Mouse (Mus musculus) G1E (cell line): ENCODE data around the gene Ptgfrn. TPM values are rescaled to one million over a fixed set of nuclear protein-coding genes. Genes with fewer than 3 reads are reported as not detected.

ENCODE experiments used
- ATAC-seq: 2 replicates; pipeline ENCODE4 v1.8.0; 2016; ENCODE audit warnings: mild to moderate bottlenecking; ENCODE audit not compliant: insufficient number of reproducible peaks, poor library complexity, low FRiP score, severe bottlenecking; ENCODE audit errors: extremely low read depth
- DNase-seq: peaks from one replicate; pipeline ENCODE4 v3.0.0; 2012; ENCODE audit warnings: low spot score
- H3K27me3 ChIP-seq: 2 replicates; pipeline ENCODE4 v1.6.1; 2012; ENCODE audit warnings: mild to moderate bottlenecking, low read length, inconsistent platforms; ENCODE audit not compliant: insufficient read depth
- H3K36me3 ChIP-seq: replicated peaks from 2 replicates; pipeline ENCODE3; 2012; ENCODE audit warnings: mild to moderate bottlenecking, inconsistent platforms
- H3K4me1 ChIP-seq: 2 replicates; pipeline ENCODE4 v1.6.1; 2012; ENCODE audit warnings: low read depth, low read length, inconsistent platforms, mixed read lengths; ENCODE audit not compliant: insufficient read depth
- H3K4me3 ChIP-seq: 2 replicates; pipeline ENCODE4 v1.5.1; 2012; ENCODE audit warnings: low read depth, mild to moderate bottlenecking, inconsistent platforms, low read length, moderate library complexity, mixed read lengths
- H3K9me3 ChIP-seq: replicated peaks from 2 replicates; pipeline ENCODE4 v1.6.1; 2012; ENCODE audit warnings: inconsistent platforms
- CTCF ChIP-seq: IDR thresholded peaks from 2 replicates; pipeline ENCODE4 v1.5.1; 2012; ENCODE audit warnings: low read depth, low read length, inconsistent platforms, mixed read lengths
- GATA1 ChIP-seq: IDR thresholded peaks from 2 replicates; pipeline ENCODE4 v1.6.1; 2012; ENCODE audit warnings: borderline replicate concordance, low read length, inconsistent platforms, mixed read lengths
- GATA2 ChIP-seq: IDR thresholded peaks from 2 replicates; pipeline ENCODE4 v1.6.1; 2012; ENCODE audit warnings: low read depth, low read length, inconsistent platforms, borderline replicate concordance
- POLR2AphosphoS5 ChIP-seq: IDR thresholded peaks from 2 replicates; pipeline ENCODE4 v1.6.1; 2012; ENCODE audit warnings: low read depth, low read length, inconsistent platforms; ENCODE audit not compliant: insufficient replicate concordance
- TAL1 ChIP-seq: conservative IDR thresholded peaks from 2 replicates; pipeline ENCODE4 v1.6.1; 2012; ENCODE audit warnings: low read depth, low read length, inconsistent platforms, mixed read lengths
- polyA plus RNA-seq: library from polyadenylated mRNA; stranded (reverse); fragments of >175 nt; gene quantifications from 2 replicates; pipeline ENCODE4 v1.2.3, GENCODE M21; 2012
- total RNA-seq, 2 experiments: library from RNA; stranded (forward) in 1 of 2; stranded (reverse) in 1 of 2; fragments of 200-1000 nt in 1 of 2; fragments of >200 nt in 1 of 2; fragmentation: Nextera tagmentation in 1 of 2; gene quantifications; 2 replicates each; pipeline ENCODE4 v1.2.3; 2014 to 2017

The Ptgfrn gene
- total and polyA plus RNA-seq, 3 experiments: under 0.01 TPM; not detected in 2

- Histone ChIP-seq H3K4me1 (peaks cover 11% of the 10 kb centered on the region), H3K36me3 (no peaks in the 10 kb centered on the region), H3K27me3 (peaks cover 12% of the 10 kb centered on the region; the same call in 1 of the 2 replicates), H3K9me3 (no peaks in the 10 kb centered on the region), H3K4me3 (no peak overlapping the region)
- TF ChIP-seq GATA2: no peak
- no peak for TF ChIP-seq CTCF
- TF ChIP-seq GATA1: no peak
- TF ChIP-seq TAL1: no peak
- no peak for TF ChIP-seq POLR2AphosphoS5
- DNase-seq (no peak), ATAC-seq (no peak)
Observed at GRCm38 (mm10) chr3:101132981-101133380, 22.9 kb upstream of the Ptgfrn start.

GRCm38 (mm10) chr3:101131772-101132171 lies 21.7 kb upstream of the Ptgfrn start:
- no peak for DNase-seq
- TF ChIP-seq POLR2AphosphoS5 (no peak), TAL1 (no peak), CTCF (no peak), GATA2 (no peak), GATA1 (no peak)

DNA sequence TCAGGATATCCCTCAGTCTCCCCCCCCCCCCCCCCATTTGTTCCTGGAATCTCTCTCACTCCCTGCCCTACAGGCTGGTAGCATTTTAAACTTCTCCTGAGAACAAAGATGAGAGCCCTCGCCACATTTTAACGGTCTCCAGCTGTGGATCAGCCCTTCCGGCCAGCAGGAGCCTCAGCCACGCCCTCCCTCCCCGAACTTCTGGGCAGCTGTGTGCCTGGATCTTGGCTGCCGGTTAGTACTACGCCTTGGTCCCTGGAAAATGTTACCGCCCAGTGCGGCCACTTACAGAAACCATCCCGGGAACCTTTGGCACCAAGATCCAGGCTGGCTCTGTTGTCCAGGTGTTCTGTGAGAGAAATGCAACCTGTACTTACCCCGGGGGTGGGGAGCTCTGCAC lies 20.4 kb upstream of the Ptgfrn start:
- Histone ChIP-seq H3K4me1 (peaks cover 11% of the 10 kb centered on the region), H3K27me3 (peaks cover 5% of the 10 kb centered on the region; the same call in 1 of the 2 replicates), H3K4me3 (peak overlapping the region; percentile 44; the same call in 1 of the 2 replicates), H3K36me3 (no peaks in the 10 kb centered on the region), H3K9me3 (no peaks in the 10 kb centered on the region)
- DNase-seq: peak; percentile 5
- peak; percentile 45 for ATAC-seq
- TF ChIP-seq GATA2 (no peak), TAL1 (no peak), GATA1 (no peak), POLR2AphosphoS5 (no peak), CTCF (no peak)

More at GRCm38 (mm10) chr3:101131772-101132171, 21.7 kb upstream of the Ptgfrn start:
- Histone ChIP-seq H3K4me3 (no peak overlapping the region), H3K36me3 (no peaks in the 10 kb centered on the region), H3K9me3 (no peaks in the 10 kb centered on the region), H3K27me3 (peaks cover 12% of the 10 kb centered on the region; the same call in 1 of the 2 replicates), H3K4me1 (peaks cover 11% of the 10 kb centered on the region)
- no peak for ATAC-seq

DNA sequence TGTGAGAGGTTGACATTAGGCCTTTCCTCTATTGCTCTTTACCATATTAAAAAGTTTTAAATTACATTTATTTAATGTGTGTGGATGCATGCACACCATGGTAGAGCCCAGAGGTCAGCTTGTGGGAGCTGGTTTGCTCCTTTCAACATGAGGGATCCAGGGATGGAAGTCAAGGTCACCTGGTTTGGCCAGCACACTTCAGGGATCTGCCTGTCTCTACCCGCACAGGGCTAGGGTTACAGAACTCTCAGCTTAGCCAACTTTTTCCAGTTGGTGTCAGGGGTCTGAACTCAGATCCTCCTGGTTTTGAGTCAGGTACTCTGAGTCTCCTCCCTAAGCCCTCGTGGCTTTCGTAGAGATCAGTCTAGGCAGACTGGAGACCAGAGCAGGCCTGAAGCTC lies 19.5 kb upstream of the Ptgfrn start:
- Histone ChIP-seq H3K9me3 (no peaks in the 10 kb centered on the region), H3K36me3 (no peaks in the 10 kb centered on the region), H3K27me3 (peaks cover 5% of the 10 kb centered on the region; the same call in 1 of the 2 replicates), H3K4me3 (no peak overlapping the region), H3K4me1 (peaks cover 11% of the 10 kb centered on the region)
- DNase-seq (no peak), ATAC-seq (no peak)
- no peak for TF ChIP-seq POLR2AphosphoS5
- no peak for TF ChIP-seq TAL1
- no peak for TF ChIP-seq GATA2
- TF ChIP-seq GATA1: no peak
- no peak for TF ChIP-seq CTCF

GRCm38 (mm10) chr3:101129090-101129489 lies 19.0 kb upstream of the Ptgfrn start:
- H3K4me3 ChIP-seq: no peak overlapping the region
- peaks cover 11% of the 10 kb centered on the region for H3K4me1 ChIP-seq
- peaks cover 5% of the 10 kb centered on the region; the same call in 1 of the 2 replicates for H3K27me3 ChIP-seq
- no peaks in the 10 kb centered on the region for H3K36me3 ChIP-seq
- ATAC-seq (no peak), DNase-seq (no peak)
- TF ChIP-seq CTCF: no peak
- TF ChIP-seq GATA2: no peak
- no peak for TF ChIP-seq TAL1
- TF ChIP-seq POLR2AphosphoS5: no peak
- no peak for TF ChIP-seq GATA1
- H3K9me3 ChIP-seq: no peaks in the 10 kb centered on the region

DNA sequence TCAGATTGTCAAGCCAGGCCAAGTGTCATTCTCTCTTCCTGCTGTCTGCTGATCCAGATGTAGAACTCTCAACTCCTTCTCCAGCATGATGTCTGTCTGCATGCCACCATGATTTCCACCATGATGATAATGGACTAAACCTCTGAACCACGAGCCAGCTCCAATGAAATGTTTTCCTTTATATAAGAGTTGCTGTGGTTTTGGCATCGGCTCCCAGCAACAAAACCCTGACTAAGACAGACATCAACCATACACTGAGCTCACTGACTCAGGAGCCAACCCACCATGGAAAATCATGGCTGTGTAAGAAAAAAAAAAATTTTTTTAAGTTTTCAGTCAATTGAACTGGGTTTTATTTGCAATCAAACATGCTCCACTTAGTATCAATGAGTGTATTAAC lies 17.7 kb upstream of the Ptgfrn start:
- Histone ChIP-seq H3K9me3 (no peaks in the 10 kb centered on the region), H3K4me3 (no peak overlapping the region), H3K36me3 (no peaks in the 10 kb centered on the region), H3K27me3 (peaks cover 5% of the 10 kb centered on the region; the same call in 1 of the 2 replicates), H3K4me1 (peaks cover 11% of the 10 kb centered on the region)
- no peak for ATAC-seq
- TF ChIP-seq GATA2 (no peak), POLR2AphosphoS5 (no peak), CTCF (no peak), GATA1 (no peak), TAL1 (no peak)
- no peak for DNase-seq

DNA sequence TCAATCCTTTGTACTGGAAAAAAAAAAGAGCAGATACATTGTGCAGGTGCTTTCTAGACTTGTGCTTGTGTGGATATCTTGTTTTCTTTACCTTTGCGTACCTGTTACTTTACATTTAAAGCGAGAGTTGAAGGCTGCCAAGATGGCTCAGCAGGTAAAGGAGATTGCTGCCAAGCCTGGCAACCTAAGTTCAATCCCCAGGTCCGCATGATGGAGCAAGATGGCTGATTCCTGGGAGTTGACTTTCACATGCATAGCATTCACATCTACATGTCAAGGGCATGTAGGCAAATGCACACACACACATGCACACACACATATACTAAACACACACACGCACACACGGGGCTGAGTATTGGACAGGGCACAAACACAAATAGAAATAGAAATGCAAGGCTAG lies 14.6 kb upstream of the Ptgfrn start:
- no peak overlapping the region for H3K4me3 ChIP-seq
- no peak for DNase-seq
- peaks cover 2% of the 10 kb centered on the region; the same call in 1 of the 2 replicates for H3K27me3 ChIP-seq
- ATAC-seq: no peak
- no peaks in the 10 kb centered on the region for H3K36me3 ChIP-seq
- no peaks in the 10 kb centered on the region for H3K9me3 ChIP-seq
- peaks cover 6% of the 10 kb centered on the region; the same call in 1 of the 2 replicates for H3K4me1 ChIP-seq
- TF ChIP-seq GATA1: no peak
- no peak for TF ChIP-seq POLR2AphosphoS5
- TF ChIP-seq GATA2: no peak
- no peak for TF ChIP-seq CTCF
